Mouse (Mus musculus) central nervous system, embryonic 14 days (tissue): ENCODE measurements around the gene Gpr152. TPM values are rescaled to one million over a fixed set of nuclear protein-coding genes. Genes with fewer than 3 reads are reported as not detected.

Experiments used
- polyA plus RNA-seq: library from polyadenylated mRNA; depleted of rRNA; stranded (reverse); fragments of >200 nt; gene quantifications from 2 replicates; pipeline ENCODE4 v1.2.3, GENCODE M21; 2012; rRNA removed

Gene Gpr152
- 0.05 and 0.06 TPM in 2 replicates for polyA plus RNA-seq

GRCm38 (mm10) chr19:4139446-4139845 is at the start of gene Gpr152:
Gene Gpr152 (plus strand): TSS chr19:4139787.

GRCm38 (mm10) chr19:4096642-4097440 is 42.7 kb upstream of the Gpr152 start, which contains the start of gene Cdk2ap2:
Gene Cdk2ap2 (plus strand): TSS chr19:4097182.

GRCm38 (mm10) chr19:4099837-4100717 is 39.5 kb upstream of the Gpr152 start, which contains the start of gene Pitpnm1:
Gene Pitpnm1 (plus strand): TSS chr19:4099998.

GRCm38 (mm10) chr19:4125741-4126696 is 13.6 kb upstream of the Gpr152 start, which contains the start of gene Aip:
Gene Aip (minus strand): TSS chr19:4125858.

GRCm38 (mm10) chr19:4143759-4144268 is 4.2 kb downstream of the Gpr152 start, which contains the start of gene Cabp4:
Gene Cabp4 (minus strand): TSS chr19:4144033.

GRCm38 (mm10) chr19:4148491-4148806 is 8.9 kb downstream of the Gpr152 start, which contains the start of gene Coro1b:
Gene Coro1b (plus strand): TSS chr19:4148619.

GRCm38 (mm10) chr19:4153232-4153654 is 13.7 kb downstream of the Gpr152 start, which contains the start of gene Ptprcap:
Gene Ptprcap (plus strand): TSS chr19:4153604.

GRCm38 (mm10) chr19:4162646-4163542 is 23.3 kb downstream of the Gpr152 start, which contains the start of gene Rps6kb2:
Gene Rps6kb2 (minus strand): TSS chr19:4163354.

GRCm38 (mm10) chr19:4175368-4175947 is 35.9 kb downstream of the Gpr152 start, which contains the start of gene Carns1:
Gene Carns1 (minus strand): TSS chr19:4175479.

GRCm38 (mm10) chr19:4190831-4191334 is 51.3 kb downstream of the Gpr152 start, which contains the start of gene Tbc1d10c:
Gene Tbc1d10c (minus strand): TSS chr19:4191284.

GRCm38 (mm10) chr19:4191528-4192250 is 52.1 kb downstream of the Gpr152 start, which contains the start of gene Ppp1ca:
Gene Ppp1ca (plus strand): TSS chr19:4192065.

Other genes starting within 250 kb of the Gpr152 start
- 48.5 and 61.6 TPM in 2 replicates for gene Tcirg1, start 232.7 kb upstream of the Gpr152 start, polyA plus RNA-seq
- 173 and 186 TPM in 2 replicates for gene Ndufs8, start 227.0 kb upstream of the Gpr152 start, polyA plus RNA-seq
- 1.7 and 1.8 TPM in 2 replicates for gene Aldh3b1, start 210.0 kb upstream of the Gpr152 start, polyA plus RNA-seq
- 14.5 and 15.1 TPM in 2 replicates for gene Unc93b1, start 204.6 kb upstream of the Gpr152 start, polyA plus RNA-seq
- 0.05 TPM in 1 of 2 replicates, not detected in the other for gene Aldh3b3, start 181.1 kb upstream of the Gpr152 start, polyA plus RNA-seq
- 0.32 and 1.8 TPM in 2 replicates for gene Aldh3b2, start 167.5 kb upstream of the Gpr152 start, polyA plus RNA-seq
- 2.3 and 3.3 TPM in 2 replicates for gene Acy3, start 153.2 kb upstream of the Gpr152 start, polyA plus RNA-seq
- gene Tbx10, start 147.0 kb upstream of the Gpr152 start, polyA plus RNA-seq = 0.05 and 0.21 TPM in 2 replicates
- 14.7 and 17.5 TPM in 2 replicates for gene Nudt8, start 139.2 kb upstream of the Gpr152 start, polyA plus RNA-seq
- gene Gm49405, start 139.2 kb upstream of the Gpr152 start, polyA plus RNA-seq = 9.0 and 9.6 TPM in 2 replicates
- gene Doc2g, start 136.5 kb upstream of the Gpr152 start, polyA plus RNA-seq = 23.9 and 25.6 TPM in 2 replicates
- 172 and 187 TPM in 2 replicates for gene Ndufv1, start 127.0 kb upstream of the Gpr152 start, polyA plus RNA-seq
- 226 and 263 TPM in 2 replicates for gene Gstp1, start 101.8 kb upstream of the Gpr152 start, polyA plus RNA-seq
- gene Gstp2, start 93.8 kb upstream of the Gpr152 start, polyA plus RNA-seq = 1.2 and 5.2 TPM in 2 replicates
- 0.38 TPM in 1 of 2 replicates, not detected in the other for gene Gstp3, start 80.2 kb upstream of the Gpr152 start, polyA plus RNA-seq
- gene Cabp2, start 58.2 kb upstream of the Gpr152 start, polyA plus RNA-seq = not detected in 2 replicates
- 51.1 and 56.1 TPM in 2 replicates for gene Cdk2ap2, start 42.6 kb upstream of the Gpr152 start, polyA plus RNA-seq
- gene Pitpnm1, start 39.8 kb upstream of the Gpr152 start, polyA plus RNA-seq = 112 and 116 TPM in 2 replicates
- gene Aip, start 13.9 kb upstream of the Gpr152 start, polyA plus RNA-seq = 122 and 129 TPM in 2 replicates
- 0.03 and 0.05 TPM in 2 replicates for gene Cabp4, start 4.2 kb downstream of the Gpr152 start, polyA plus RNA-seq
- 245 and 266 TPM in 2 replicates for gene Coro1b, start 8.8 kb downstream of the Gpr152 start, polyA plus RNA-seq
- gene Ptprcap, start 13.8 kb downstream of the Gpr152 start, polyA plus RNA-seq = 1.6 and 2.9 TPM in 2 replicates
- 75.7 and 77.5 TPM in 2 replicates for gene Rps6kb2, start 23.6 kb downstream of the Gpr152 start, polyA plus RNA-seq
- 3.6 and 4.1 TPM in 2 replicates for gene Carns1, start 35.7 kb downstream of the Gpr152 start, polyA plus RNA-seq
- 2.0 and 3.4 TPM in 2 replicates for gene Tbc1d10c, start 51.5 kb downstream of the Gpr152 start, polyA plus RNA-seq
- 403 and 409 TPM in 2 replicates for gene Ppp1ca, start 52.3 kb downstream of the Gpr152 start, polyA plus RNA-seq
- 39.4 and 40.6 TPM in 2 replicates for gene Rad9a, start 61.9 kb downstream of the Gpr152 start, polyA plus RNA-seq
- 2.9 and 7.3 TPM in 2 replicates for gene Clcf1, start 74.5 kb downstream of the Gpr152 start, polyA plus RNA-seq
- gene AC109138.7, start 74.6 kb downstream of the Gpr152 start, polyA plus RNA-seq = 1.2 TPM in 1 of 2 replicates, not detected in the other
- gene Pold4, start 92.1 kb downstream of the Gpr152 start, polyA plus RNA-seq = 28.6 and 30.9 TPM in 2 replicates
- gene Ssh3, start 129.4 kb downstream of the Gpr152 start, polyA plus RNA-seq = 50.7 and 62.1 TPM in 2 replicates
- 43.2 and 50.9 TPM in 2 replicates for gene Ankrd13d, start 143.3 kb downstream of the Gpr152 start, polyA plus RNA-seq
- 107 and 108 TPM in 2 replicates for gene Grk2, start 166.4 kb downstream of the Gpr152 start, polyA plus RNA-seq